Mouse (Mus musculus): ENCODE results near the gene Mkln1.

Mkln1 gene

DNA sequence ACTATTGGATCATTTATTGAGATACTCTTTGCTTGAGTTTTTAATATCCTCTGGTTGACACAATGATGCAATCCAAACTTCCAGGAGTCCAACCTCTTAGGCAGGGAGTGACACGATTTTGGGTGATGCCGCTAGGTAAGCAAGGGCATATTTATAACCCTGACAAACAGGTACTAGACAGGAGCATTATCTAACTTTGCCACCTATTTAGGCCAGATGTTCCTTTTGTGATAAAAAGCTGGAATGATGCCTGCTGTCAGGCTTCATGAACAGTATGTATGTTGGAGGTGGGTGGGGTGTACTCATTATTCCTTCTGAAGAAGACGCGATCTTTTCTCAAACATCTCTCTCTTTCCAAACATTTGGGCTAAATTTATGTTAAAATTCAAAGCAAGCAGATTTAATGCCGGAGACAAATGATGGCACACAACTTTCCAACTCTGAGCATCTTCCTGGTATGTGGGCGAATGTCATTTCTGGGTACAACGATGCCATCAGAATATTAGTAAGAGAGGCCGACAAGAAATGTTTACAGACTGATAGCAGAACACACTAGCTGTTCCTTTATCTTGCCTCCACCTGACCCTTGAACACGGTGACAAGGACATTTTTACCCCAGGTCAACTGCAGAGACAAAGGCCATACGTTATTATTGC, 632 bp upstream of the Mkln1 start:
- no peak for DNase-seq (ENCODE audit: low spot score in 2 of 2)

DNA sequence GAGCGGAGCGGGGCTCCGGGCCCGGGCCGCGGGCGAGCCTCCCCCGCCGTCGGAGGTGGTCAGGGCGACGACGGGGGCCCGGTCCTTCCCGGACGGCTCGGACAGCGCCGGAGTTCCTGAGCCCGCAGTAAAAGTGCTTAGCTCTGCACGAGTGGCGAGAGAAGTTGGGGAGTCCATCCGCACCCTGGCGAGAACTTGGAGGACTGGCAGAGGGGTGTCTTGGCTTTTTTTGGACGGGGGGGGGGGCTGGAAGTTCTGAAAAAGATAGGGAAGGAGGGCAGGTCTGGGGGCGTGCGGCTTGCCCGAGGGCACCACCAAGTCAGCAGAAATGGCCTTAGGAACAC, 643 bp downstream of the Mkln1 start:
- DNase-seq (ENCODE audit: low spot score in 2 of 2): no peak

DNA sequence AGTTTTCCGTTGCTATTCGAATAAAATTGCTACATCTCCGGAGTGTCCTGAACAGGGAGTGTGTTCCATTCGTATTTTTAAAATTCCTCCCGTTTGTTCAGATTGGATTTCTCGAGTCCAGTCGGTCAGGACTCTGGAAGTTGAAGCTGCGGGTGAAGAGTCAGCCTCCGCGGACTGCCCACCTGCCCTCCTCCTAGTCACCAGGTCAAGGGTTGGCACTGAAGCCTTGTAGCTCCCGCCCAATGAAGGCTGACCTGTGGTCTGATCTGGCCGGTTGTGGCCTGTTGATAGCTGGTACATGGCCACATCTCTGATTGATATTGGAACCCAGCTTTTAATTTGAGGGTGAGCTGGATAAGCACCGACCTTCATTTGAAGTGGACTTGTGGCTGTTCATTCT, 1.0 kb downstream of the Mkln1 start:
- peak in 1 of 2 experiments; percentile 27 for DNase-seq (ENCODE audit: low spot score in 2 of 2)

DNA sequence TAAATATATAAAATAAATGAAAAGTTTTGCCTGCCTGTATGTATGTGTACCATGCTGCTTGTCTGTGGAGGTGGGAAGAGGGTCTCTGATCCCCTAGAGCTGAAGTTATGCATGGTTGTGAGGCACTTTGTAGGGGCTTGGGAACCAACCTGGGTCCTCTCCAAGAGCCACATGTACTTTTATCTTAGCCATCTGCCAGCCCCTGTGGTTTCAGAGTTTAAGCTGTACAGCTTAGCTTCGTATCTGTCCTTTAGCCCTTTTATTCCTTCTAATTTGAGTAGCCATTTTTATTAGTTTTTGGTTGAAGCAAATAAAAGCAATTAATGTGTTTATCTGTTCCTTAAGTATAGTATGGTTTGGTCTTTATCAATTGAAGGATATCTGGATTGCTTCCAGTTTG, 12.5 kb downstream of the Mkln1 start:
- DNase-seq (ENCODE audit: low spot score in 2 of 2): no peak

DNA sequence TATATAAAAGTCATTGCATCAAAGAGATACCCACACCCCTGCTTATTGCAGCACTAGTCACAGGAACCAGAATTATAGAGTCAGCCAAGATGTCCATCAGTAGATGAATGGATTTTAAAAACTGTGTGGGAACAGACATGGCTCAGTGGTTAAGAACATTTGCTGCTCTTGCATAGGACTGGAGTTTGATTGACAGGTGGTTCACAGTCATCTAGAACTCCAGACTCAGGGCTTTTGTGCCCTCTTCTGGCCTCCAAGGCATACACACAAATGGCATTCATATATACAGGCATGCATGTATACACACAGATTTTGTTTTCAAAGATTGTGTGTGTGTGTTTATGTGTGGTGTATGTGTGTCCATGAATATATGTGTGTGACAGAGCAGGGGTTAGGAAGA, 14.0 kb downstream of the Mkln1 start:
- no peak for DNase-seq (ENCODE audit: low spot score in 2 of 2)

DNA sequence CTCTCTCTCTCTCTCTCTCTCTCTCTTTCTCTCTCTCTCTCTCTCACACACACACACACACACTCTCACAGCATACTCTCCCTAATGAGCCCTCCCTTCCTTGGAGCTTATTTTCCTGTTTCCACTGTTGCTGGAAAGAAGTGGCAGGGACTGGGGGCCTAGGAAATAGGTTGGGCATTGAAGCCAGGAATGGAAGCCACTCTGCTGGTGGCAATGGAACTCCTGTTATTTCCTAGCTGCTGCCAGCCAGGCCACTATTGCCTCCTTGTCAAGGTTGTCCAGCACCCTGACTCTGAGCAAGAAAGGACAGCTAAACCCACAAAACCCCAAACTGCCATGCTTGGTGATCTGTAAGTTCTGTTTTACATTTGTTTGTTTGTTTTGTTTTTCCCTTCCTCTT, 15.0 kb downstream of the Mkln1 start:
- DNase-seq (ENCODE audit: low spot score in 2 of 2): no peak

DNA sequence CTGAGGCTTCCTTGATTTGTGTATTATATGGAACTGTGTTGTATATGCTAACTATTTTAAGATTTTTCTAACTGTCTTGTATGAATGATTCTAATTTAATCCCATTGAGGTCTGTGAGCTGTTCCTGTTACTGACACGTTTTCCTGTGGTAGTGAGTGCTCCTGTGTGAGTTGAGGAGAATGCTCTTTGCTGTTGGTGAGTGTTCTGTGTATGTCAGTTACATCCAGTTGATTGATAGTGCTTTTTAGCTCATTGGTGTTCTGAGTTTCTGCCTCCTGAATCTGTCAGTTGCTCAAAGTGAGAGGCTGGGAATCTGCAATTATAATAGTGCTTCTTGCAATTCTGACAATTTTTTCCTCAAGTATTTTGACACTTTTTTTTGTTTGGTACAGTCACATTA, 15.8 kb downstream of the Mkln1 start:
- DNase-seq (ENCODE audit: low spot score in 2 of 2): no peak

DNA sequence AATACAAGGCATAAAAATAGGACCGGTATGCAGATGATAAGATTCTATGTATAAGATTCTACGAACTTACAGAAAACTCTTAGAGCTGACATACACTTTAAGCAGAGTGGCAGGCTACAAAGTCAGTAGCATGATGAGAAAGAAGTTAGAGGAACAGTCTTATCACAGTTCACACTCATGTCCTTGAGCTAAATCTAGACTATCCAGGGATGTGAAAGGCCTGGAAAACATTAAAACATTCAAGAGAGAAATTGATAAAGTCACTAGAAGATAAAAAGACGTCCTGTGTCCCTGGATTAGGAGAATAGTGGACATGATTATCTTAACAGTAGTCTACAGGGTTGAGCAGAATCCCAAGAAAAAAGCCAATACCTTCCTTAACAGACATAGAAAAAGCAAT, 26.9 kb downstream of the Mkln1 start:
- DNase-seq (ENCODE audit: low spot score in 2 of 2): no peak

DNA sequence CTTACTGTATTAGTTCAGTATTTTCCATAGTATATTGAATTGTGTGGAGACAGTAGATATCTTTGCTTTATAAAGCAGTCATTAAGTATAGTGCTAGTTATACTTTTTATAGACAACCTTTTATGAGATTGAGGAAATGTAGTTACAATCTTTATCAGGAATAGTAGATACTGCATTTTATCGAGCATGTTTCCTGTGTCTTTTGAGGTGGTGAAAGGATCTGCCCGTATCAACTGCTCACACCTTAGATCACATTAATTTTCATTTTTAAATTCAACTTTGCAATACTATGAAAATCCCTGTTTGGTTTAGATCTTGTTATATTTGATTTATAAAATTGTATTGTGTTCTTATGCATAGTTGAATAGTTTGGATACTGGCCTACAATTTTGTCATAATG, 38.7 kb downstream of the Mkln1 start:
- no peak for DNase-seq (ENCODE audit: low spot score in 2 of 2)

DNA sequence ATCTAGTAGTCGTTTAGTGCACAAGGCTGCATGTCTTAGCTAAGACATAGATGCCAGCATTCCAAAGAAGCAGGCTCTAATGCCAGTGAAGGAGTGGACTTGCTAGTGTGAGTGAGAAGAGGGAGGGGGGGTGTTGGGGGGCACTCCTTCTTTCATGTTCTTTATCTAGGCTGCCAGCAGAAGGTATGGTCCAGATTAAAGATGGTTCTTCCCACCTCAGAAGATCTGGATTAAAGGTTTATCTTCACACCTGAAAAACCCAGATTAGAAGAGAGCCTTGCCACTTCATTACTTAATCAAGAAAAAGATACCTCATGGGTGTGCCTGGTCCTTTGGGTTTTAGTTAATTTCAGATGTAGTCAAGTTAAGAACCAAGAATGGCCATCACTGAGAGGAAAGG, 46.7 kb downstream of the Mkln1 start:
- no peak for DNase-seq (ENCODE audit: low spot score in 2 of 2)

DNA sequence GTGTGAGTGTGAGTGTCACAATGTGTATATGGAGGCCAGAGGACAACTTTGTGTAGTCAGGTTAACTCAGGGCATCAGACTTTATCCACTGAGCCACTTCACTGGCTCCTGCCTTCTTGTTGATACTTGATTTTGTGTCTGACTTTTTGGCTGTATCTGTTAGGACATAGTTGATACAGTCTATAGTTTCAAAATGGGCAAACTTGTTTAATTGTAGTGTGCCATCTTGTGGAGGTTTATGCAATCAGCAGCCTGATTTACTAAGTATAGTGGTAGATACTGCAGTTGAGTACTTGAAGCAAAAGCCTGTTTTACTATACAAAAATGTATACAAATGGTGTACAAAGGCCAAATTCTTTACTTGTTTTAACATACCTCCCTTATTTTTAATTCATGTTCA, 55.2 kb downstream of the Mkln1 start:
- DNase-seq (ENCODE audit: low spot score in 2 of 2): no peak

DNA sequence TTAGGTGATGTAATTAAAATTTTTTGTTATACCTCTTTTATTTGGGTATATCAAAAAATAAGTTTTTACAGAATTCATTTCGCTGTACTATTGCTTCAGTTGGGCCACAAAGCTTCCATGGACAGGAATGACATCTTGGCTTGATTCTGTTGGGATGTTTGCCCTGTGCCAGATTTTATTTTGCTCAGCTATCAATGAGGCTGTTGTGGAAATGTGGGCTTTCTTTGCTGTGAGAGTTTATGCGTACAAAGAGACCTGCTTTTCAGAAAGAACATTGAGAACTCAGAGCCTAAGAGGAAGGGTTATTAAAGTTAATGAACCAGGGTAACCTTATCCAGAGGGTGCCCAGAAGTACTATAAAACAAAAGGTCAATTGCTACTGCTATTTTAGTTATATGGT, 56.8 kb downstream of the Mkln1 start:
- DNase-seq (ENCODE audit: low spot score in 2 of 2): no peak

DNA sequence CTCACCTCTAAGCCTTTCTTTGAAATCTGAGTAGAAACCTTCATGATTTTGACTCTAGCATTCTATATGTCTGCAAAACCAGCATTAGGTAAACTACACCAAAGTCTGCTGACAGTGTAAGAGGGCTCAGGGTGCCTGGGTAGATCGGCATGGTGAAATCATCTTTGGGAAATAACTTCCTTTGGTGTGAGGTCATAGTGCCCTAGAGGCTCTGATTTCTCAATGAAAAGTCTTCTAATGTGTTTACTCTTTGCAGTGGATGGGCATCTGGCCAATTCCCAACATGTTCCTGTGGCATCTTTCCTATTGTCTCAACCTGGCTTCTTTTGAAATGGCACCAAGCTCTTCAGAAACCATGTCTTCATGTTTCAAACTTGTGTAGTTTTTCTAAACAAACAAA, 58.5 kb downstream of the Mkln1 start:
- no peak for DNase-seq (ENCODE audit: low spot score in 2 of 2)

DNA sequence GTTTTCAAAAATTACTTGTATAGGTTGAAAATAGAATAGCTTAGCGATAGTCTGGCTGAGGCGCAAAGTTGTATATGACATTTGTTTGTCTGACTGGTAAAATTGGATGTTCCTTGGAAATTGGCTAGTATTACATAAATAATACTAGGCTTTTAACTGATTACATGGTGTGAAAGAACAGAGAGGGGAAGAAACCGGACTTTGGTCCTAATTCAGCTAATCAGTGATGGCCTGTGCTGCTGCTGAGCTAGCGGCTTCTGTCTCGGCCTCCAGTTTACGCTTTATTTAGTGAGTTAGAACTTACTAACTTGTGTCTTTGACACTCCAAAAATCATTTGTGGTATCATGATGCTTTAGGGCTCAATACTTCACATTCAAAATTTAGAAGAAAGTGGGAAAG, 70.9 kb downstream of the Mkln1 start:
- no peak for DNase-seq (ENCODE audit: low spot score in 2 of 2)

DNA sequence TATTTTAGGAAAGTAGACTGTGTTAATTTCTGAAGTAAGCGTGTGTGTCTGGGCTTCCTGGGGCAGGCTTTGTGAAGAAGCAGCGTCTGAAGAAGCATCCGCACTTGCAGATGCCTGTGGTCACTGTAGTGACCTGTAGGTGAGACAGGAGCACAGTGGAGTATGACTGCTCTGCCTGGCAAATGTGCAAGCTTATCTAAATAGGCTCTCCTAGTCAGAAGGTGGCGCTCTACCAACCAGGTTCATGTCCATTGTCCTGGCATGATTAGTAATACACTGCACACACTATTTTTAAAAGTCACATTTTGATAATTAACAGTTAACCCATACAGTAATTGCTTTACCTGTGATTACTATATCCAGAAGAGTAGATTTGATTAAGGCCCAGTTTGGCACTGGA, 79.7 kb downstream of the Mkln1 start:
- no peak for DNase-seq (ENCODE audit: low spot score in 2 of 2)

DNA sequence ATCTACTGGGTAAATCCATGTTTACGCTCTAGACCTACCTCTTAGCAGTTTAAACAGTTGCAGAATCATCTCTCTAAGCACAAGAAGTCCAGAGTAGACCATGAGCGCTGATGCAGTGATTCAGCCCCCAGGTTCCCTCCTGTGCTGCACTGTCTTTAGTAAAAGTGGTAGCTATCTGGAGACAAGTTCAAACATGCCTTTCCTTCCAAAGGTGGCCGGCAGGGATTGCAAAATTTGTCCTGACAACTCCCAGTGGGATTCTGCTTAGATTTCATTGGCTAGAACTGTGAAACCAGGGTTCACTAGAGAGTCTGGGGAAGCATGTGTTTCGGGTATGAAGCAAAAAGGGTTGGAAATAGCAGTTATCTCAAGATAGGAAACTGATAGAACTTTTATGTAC, 81.5 kb downstream of the Mkln1 start:
- DNase-seq (ENCODE audit: low spot score in 2 of 2): no peak

DNA sequence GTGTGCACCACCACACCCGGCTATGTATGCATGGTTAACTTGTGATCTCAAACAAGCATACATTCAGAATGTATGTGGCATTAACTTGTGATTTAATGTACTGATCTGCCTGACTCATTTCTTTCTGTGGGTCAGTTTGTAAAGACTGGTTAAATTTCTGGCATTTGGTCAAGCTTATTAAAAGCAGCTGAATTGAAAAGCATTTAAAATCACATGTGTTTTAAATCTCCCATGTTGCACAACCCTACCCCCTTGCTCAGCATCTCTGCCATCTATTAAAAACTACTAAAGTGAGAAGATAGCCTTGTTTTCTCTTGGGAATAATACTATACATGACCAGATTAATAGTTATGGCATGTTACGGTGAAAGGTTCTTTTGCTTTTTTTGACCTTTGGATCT, 88.1 kb downstream of the Mkln1 start:
- DNase-seq (ENCODE audit: low spot score in 2 of 2): no peak

DNA sequence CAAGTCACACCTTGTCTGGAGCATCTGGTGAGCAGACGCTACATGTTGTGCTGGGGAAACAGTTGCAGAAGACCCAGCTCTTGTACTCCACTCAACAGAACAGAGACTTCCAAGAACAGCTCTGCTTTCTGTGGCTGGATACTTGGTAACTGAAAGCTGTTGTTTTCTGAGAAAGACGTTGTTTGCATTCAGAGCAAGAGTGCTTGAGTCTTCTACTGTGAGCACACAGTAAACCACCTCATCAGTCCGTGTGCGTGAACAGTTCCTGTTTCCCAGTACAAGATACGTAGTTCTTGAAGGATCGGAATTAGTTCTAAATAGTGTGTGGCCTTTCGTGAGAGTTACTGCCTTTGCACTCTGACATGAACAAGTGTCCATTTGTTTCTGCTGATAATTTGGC, 91.4 kb downstream of the Mkln1 start:
- no peak for DNase-seq (ENCODE audit: low spot score in 2 of 2)

DNA sequence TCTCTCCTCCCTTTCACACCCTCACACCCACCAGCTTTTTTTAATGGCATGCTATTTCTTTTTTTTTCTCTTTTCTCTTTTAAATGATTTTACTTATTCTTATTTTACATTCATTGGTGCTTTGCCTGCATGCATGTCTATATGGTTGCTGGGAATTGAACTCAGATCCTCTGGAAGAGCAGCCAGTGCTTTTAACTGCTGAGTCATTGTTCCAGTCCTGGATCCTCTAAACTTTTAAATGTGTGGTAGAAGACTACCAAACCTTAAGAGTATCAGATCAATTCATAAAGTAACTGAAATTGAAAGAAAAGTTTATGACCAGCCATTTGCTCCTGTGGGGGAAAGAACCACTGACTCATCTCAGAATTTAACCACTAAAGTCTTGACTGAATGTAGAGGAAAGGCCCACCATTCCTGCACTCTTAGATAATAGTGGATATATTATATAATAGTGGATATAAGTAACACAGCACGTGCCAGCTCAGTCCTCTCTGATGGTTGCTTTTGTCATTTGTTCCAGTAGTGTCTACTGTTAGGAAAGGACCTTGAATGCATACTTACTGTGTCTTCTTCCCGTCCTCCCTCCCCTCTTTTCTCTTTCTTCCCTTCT, 96.7 kb downstream of the Mkln1 start:
- no peak for DNase-seq (ENCODE audit: low spot score in 2 of 2)

DNA sequence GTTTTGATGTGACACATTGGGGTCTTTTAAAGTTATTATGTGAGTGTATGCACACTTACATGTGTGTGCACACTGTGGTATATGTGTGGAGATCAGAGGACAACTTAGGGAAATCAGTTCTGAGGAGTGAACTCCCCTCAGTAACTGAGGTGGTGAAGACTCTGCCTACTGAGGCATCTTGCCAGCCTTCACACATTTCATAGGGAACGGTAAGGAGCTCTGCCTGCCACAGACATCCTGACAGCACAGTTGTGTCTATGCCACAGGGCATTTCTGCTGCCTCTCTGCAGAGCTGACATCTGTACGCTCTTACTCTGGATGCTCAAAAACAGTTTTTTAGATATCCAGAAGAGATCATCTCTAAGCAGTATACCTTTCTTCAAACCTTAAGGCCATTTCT, 97.7 kb downstream of the Mkln1 start:
- no peak for DNase-seq (ENCODE audit: low spot score in 2 of 2)

DNA sequence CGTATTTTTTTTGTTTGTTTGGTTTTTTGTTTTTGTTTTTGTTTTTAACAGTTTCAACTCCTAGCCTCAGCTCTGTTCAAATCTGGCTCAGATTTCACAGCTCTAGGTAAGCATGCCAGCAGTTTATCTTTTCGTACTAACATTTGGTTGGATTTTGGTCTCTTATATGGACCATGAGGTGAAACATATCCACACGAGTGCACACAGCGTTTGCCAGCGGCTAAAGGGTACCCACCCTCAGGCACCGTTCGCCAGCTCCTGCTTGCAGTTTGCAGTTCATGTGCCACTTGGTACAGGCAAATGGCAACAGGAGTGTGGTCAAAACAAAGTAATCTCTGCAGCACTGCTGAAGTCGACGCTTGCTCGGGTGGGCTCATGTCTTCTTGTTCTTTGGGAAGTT, 101.3 kb downstream of the Mkln1 start:
- no peak for DNase-seq (ENCODE audit: low spot score in 2 of 2)

DNA sequence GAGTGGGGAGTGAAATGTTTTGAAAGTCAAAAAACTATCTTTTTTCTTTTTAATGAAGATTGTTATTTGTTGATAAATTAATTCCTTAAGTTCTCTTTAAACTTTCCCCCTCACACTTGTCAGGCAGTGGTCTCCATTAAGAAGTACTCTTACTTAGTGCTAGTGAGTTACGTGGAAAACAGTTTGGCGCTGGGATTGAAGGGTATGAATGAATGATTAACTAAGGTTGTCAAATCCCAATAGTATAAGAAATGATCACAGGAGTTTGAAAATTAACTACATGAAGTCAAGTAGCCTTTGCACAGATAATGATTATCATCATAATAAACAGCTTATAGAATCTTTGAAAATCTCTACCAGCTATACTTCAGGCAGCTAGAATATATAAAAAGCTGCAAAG, 101.7 kb downstream of the Mkln1 start:
- DNase-seq (ENCODE audit: low spot score in 2 of 2): no peak

DNA sequence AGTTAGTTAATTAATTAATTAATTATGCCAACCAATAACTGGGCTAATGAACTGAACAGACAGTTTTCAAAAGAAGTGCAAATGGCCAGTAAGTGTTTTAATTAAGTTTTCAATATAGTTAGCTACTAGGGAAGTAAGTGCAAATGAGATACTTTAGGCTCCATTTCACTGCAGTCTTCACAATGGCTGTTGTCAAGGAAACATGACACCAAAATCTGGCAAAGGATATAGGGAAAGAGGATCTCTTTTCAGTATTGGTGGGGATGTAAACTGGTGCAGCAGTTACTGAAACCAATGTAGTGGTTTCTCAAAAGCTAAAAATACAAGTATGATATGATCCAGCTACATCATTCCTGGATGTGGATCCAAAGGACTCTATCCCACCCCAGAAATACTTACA, 102.2 kb downstream of the Mkln1 start:
- no peak for DNase-seq (ENCODE audit: low spot score in 2 of 2)

DNA sequence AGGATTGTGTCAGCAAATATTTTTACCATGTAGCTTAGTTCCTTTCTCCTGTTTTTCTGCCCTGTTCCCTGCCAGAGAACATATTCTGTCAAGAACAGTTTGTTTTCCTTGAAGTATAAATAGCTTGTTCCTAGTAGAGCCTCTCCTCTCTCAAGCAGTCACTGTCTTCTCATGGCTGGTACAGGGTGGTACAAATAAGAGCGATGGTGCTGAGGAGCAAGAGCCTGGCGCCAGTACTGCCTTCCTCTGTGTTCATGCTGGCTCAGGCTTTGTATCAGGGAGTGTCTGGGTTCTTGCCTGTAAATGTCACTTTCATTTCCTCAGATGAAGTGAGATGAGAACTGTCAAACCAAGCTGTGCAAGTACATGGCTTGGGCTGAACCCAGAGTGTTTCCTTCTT, 104.1 kb downstream of the Mkln1 start:
- DNase-seq (ENCODE audit: low spot score in 2 of 2): no peak

Data from urinary bladder, adult 18-20 months (tissue).